Mouse (Mus musculus) heart, embryonic 10.5 days (tissue): Measurements from ENCODE around the gene Stpg1. TPM values are rescaled to one million over a fixed set of nuclear protein-coding genes. Genes with fewer than 3 reads are reported as not detected.
A peak's percentile ranks its signal among the peaks of the same experiment; 100 is the strongest.

ENCODE experiments used
- DNase-seq: peaks from one replicate; pipeline ENCODE4 v3.0.0-alpha.2; 2017; ENCODE audit warnings: low spot score
- H3K27ac ChIP-seq: fragments of 300-500 bp; sonication (generic); 2 replicates; pipeline ENCODE4 v1.5.1; 2016; ENCODE audit warnings: mild to moderate bottlenecking
- H3K27me3 ChIP-seq: fragments of 300-500 bp; sonication (generic); 2 replicates; pipeline ENCODE4 v1.6.1; 2016; ENCODE audit warnings: mild to moderate bottlenecking; ENCODE audit not compliant: poor library complexity, insufficient read depth, severe bottlenecking
- H3K36me3 ChIP-seq: fragments of 300-500 bp; sonication (generic); 2 replicates; pipeline ENCODE4 v1.6.1; 2016; ENCODE audit warnings: mild to moderate bottlenecking, moderate library complexity
- H3K4me1 ChIP-seq: fragments of 300-500 bp; sonication (generic); 2 replicates; pipeline ENCODE4 v1.6.1; 2016; ENCODE audit warnings: mild to moderate bottlenecking
- H3K4me3 ChIP-seq: fragments of 300-500 bp; sonication (generic); 2 replicates; pipeline ENCODE4 v1.5.1; 2016; ENCODE audit warnings: mild to moderate bottlenecking, moderate library complexity
- H3K9me3 ChIP-seq: fragments of 300-500 bp; sonication (generic); 2 replicates; pipeline ENCODE4 v1.6.1; 2016; ENCODE audit warnings: mild to moderate bottlenecking, moderate library complexity
- WGBS: fragments of 180-500 bp; shearing (Covaris S2); methylation state at CpG from one replicate; pipeline ENCODE4 v1.1.7; 2016; 5-methylcytosine and 5-hydroxymethylcytosine counted together
- polyA plus RNA-seq: library from polyadenylated mRNA; unstranded; fragments of >200 nt; fragmentation: Nextera tagmentation; extraction: Ambion mirVana; gene quantifications from 2 replicates; pipeline ENCODE4 v1.2.1, GENCODE M21; 2016

Stpg1 gene
- polyA plus RNA-seq, 1 experiment from 2014 or later, result 0.23 TPM

DNA sequence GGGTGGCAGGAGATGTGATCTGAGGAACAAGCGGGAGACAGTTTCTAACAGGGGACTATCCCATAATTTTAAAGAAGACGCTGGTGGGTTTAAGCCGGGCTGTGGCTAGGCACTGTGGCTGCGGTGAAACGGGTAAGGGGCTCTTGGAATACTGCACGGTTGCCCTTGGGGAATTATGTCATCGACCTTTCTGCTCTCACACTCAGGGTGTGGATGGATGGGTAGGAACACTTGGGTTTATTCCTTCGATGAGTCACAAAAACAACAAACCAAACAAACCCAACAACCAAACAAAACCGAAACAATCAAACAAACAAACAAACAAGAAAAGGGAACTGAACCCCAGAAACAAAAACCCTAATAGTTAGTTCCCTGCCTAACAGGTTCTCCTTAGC, 804 bp downstream of the Stpg1 start:
- Histone ChIP-seq H3K4me1 (peaks cover 23% of the 10 kb centered on the region), H3K9me3 (no peaks in the 10 kb centered on the region), H3K27me3 (no peaks in the 10 kb centered on the region), H3K4me3 (peak overlapping the region; percentile 88), H3K27ac (peak overlapping the region; percentile 80; the same call in 1 of the 2 replicates), H3K36me3 (0 out of 2 replicates have a peak, but pooled peaks cover 2% of the 10 kb centered on the region)
- no peak for DNase-seq
- 17% methylated on average over 9 of the region's 9 CpGs for WGBS

DNA sequence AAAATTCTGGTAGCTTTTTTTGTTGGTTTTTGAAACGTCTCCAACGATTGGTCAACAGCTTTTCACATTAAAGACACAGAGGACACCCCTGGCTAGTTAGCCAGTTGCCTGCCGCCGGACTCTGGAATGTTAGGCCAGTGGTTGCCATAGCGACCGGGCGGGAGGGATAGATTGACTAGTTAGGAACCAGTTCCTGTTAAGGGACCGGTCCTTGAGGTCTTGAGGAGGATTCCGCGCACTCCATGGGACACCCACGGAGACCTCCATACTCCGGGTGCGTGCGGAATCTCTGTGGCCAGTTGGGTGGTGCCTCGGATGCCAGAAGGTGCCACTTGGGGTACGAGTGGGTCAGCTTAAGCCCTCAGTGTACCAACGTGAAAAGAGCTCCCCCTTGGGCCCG, 1.2 kb downstream of the Stpg1 start:
- Histone ChIP-seq H3K4me1 (peaks cover 23% of the 10 kb centered on the region), H3K4me3 (peak overlapping the region; percentile 88), H3K27me3 (no peaks in the 10 kb centered on the region), H3K9me3 (no peaks in the 10 kb centered on the region), H3K36me3 (no peaks in the 10 kb centered on the region), H3K27ac (no peak overlapping the region)
- 19% methylated on average over 18 of the region's 18 CpGs for whole genome bisulfite sequencing
- DNase-seq, result no peak

DNA sequence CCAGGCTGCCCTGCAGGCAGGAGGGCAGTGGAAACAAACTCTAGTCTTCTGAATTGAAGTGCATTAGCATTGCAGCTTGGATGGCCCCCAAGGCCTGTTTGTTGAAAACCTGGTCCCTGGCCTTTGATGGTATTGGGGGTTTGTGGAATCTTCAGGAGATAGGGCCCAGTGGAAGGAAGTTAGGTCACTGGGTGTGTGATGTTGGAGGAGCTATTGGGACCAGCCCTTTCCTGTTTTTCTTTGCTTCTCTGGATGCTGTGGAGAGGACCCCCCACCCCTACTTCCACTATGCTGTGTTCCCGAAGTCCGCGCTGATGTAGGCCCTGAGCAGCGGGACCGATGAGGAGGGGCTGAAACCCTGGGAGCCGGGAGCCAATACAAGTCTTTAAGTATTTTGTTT, 3.5 kb downstream of the Stpg1 start:
- H3K27me3 ChIP-seq, result no peaks in the 10 kb centered on the region

DNA sequence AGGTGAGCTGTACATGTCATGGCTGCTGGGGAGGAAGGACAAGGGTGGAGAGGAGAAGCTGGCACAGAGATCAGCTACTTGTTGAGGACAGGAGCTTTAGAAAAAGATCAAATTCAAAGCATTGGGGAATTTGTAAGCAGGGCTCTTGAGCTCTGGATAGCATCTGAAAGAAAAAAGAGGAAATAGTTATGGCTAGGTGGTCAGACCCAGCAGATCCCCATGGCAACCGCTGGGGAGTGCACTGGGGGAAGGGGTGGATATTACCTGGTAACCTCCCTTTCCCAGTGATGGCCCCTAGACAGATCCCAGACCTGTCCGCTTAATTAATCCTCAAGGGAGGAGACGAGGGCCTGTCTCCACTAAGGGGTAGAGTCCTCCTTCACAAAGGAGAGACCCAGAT, 5.2 kb downstream of the Stpg1 start:
- H3K4me3 ChIP-seq, result no peak overlapping the region
- no peak overlapping the region for H3K27ac ChIP-seq
- H3K4me1 ChIP-seq, result peaks cover 15% of the 10 kb centered on the region
- H3K36me3 ChIP-seq, result no peaks in the 10 kb centered on the region
- no peak for DNase-seq
- 74% methylated on average over 3 of the region's 3 CpGs for WGBS
- H3K9me3 ChIP-seq, result no peaks in the 10 kb centered on the region
- H3K27me3 ChIP-seq, result no peaks in the 10 kb centered on the region

More for the DNA sequence above, 3.5 kb downstream of the Stpg1 start:
- H3K9me3 ChIP-seq, result no peaks in the 10 kb centered on the region
- H3K4me1 ChIP-seq, result peaks cover 23% of the 10 kb centered on the region
- no peaks in the 10 kb centered on the region for H3K36me3 ChIP-seq
- WGBS, result 63% methylated on average over 6 of the region's 6 CpGs
- H3K4me3 ChIP-seq, result no peak overlapping the region
- DNase-seq, result no peak
- no peak overlapping the region for H3K27ac ChIP-seq

DNA sequence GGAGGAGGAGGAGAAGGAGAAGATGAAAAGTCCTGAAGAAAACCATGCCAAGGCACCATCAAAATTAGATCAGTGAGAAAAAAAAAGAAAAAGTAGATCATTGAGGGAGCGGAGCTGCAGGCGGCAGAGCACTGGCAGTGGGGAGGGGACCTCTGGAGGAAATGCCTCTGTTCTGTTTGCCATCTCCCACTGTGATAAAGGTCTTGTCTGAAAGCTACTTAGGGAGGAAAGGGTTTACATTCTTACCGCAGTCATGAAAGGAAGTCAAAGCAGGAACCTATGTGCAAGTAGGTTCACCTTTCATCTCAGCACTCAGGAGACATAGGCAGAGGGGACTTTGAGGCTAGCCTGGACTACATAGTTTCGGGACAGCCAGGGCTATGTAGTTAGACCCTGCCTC, 7.0 kb downstream of the Stpg1 start:
- no peaks in the 10 kb centered on the region for H3K9me3 ChIP-seq
- H3K27me3 ChIP-seq, result no peaks in the 10 kb centered on the region
- no peaks in the 10 kb centered on the region for H3K36me3 ChIP-seq
- no peak for DNase-seq
- H3K27ac ChIP-seq, result no peak overlapping the region
- 40% methylated on average over 4 of the region's 4 CpGs for WGBS
- H3K4me1 ChIP-seq, result no peaks in the 10 kb centered on the region
- no peak overlapping the region for H3K4me3 ChIP-seq

DNA sequence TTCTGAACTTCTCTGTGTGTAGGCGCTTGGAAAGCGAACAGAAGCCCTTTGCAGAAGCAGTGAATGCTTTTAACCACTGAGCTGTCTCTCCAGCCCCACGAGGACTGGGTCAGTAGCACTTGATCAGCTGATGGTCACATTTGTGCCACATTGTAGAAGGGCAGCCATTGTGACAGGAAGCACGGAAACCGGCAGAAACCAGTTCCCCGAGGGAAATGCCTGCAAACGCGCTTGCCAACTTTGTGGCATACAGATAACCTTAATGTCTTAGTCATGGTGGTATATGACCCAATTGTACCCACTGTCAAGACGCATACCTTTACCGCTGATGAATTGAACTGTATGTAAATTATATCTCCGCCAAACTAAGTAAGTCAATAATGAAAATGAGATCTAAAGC, 11.2 kb downstream of the Stpg1 start:
- Histone ChIP-seq H3K4me1 (peaks cover 11% of the 10 kb centered on the region), H3K4me3 (no peak overlapping the region), H3K9me3 (no peaks in the 10 kb centered on the region), H3K27me3 (peaks cover 14% of the 10 kb centered on the region; the same call in 1 of the 2 replicates), H3K27ac (no peak overlapping the region), H3K36me3 (no peaks in the 10 kb centered on the region)
- WGBS, result 77% methylated on average over 11 of the region's 11 CpGs
- no peak for DNase-seq

DNA sequence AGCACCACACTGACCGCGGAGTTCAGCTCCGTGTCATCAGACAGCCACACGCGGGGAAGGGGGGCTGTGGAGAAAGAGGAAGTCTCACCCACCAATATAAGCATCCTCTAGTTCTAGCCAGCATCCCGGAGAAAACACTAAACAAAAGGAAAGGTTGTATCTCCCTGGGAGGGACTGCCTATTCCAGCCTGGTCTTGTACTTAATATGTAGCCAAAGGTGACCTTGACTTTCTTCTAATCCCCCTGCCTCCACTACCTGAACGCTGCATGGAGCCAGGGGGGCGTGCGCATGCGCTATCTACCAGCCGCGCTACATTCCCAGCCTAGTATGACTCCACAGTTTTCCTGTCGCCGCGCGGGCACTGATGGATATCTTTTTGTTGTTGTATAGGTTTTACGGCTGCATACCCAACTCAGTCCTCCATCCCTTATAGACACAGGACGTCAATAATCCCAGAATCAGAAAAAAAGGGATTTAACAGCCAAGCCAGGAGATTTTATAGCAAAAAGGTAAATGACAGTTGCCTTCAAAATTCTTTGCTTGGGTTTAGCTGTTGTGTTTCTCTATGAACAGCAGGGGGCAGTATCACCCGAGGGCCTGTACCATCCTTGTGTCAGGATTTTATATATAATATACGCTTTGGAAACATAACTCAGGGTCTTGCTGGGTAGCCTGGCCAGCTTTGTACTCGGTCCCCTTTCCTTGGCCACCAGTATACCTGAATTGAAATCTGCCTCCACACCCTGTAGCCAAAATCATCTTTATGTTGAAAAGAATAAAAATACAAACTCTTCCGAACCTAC, 13.2 kb downstream of the Stpg1 start:
- H3K27me3 ChIP-seq, result peaks cover 33% of the 10 kb centered on the region; the same call in 1 of the 2 replicates
- H3K27ac ChIP-seq, result peak overlapping the region; percentile 76
- H3K4me1 ChIP-seq, result peaks cover 11% of the 10 kb centered on the region
- peak; percentile 91 for DNase-seq
- H3K9me3 ChIP-seq, result no peaks in the 10 kb centered on the region
- WGBS, result 10% methylated on average over 22 of the region's 22 CpGs
- H3K4me3 ChIP-seq, result peak overlapping the region; percentile 50
- H3K36me3 ChIP-seq, result no peaks in the 10 kb centered on the region

DNA sequence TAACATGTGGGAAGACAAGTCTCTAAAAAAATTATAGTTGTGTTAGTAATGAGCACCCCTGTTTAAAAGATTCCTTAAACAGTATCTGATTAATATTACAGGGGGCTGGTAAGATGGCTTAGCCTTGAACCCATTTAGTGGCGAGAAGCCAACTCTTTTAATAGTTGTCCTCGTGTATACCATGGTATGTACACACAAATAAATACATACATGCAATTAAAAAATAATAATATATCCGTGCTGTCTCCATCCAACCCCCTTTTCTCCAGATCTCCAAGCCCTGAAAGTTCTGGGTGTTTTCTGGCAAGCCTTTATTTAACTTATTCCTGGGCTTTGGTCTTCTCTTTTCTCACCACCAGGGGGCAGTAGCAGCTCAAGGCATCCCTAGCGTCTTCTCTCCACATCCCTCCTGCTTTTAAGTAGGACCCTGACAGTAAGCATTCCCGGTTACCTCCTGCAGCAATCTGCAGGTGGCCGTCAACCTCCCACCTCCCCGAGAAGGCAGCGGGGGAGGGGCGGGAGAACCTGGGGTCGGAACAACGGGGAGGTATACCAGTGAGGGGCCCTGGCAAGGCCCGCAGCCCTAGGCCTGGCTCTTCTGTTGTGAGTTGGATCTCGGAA, 13.9 kb downstream of the Stpg1 start:
- Histone ChIP-seq H3K9me3 (no peaks in the 10 kb centered on the region), H3K4me1 (peaks cover 11% of the 10 kb centered on the region), H3K27ac (no peak overlapping the region), H3K27me3 (peaks cover 39% of the 10 kb centered on the region; the same call in 1 of the 2 replicates), H3K36me3 (no peaks in the 10 kb centered on the region), H3K4me3 (peak overlapping the region; percentile 41; the same call in 1 of the 2 replicates)
- DNase-seq, result no peak
- WGBS, result 16% methylated on average over 13 of the region's 13 CpGs

DNA sequence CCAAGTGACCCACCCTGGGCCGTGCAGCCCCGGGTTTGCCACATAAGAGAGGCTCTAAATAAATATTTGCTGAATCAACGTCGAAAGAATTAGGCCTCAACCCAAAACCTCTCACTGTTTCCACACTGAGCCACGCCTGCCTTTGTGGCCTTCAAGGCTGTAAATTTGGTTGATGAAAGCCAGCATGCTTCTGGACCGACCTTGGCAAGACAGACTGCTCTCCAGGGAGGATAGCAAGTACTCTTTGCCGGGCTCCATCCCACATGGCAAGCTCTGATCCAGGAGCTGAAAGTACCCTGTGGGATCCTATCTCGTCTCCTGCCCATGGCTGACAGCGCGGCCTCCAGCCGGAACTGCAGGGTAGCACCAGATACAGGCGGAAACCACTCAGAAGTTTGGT, 14.9 kb downstream of the Stpg1 start:
- WGBS, result 56% methylated on average over 12 of the region's 12 CpGs
- DNase-seq, result no peak
- Histone ChIP-seq H3K27ac (no peak overlapping the region), H3K27me3 (peaks cover 39% of the 10 kb centered on the region; the same call in 1 of the 2 replicates), H3K9me3 (no peaks in the 10 kb centered on the region), H3K36me3 (no peaks in the 10 kb centered on the region), H3K4me1 (peaks cover 18% of the 10 kb centered on the region), H3K4me3 (no peak overlapping the region)

DNA sequence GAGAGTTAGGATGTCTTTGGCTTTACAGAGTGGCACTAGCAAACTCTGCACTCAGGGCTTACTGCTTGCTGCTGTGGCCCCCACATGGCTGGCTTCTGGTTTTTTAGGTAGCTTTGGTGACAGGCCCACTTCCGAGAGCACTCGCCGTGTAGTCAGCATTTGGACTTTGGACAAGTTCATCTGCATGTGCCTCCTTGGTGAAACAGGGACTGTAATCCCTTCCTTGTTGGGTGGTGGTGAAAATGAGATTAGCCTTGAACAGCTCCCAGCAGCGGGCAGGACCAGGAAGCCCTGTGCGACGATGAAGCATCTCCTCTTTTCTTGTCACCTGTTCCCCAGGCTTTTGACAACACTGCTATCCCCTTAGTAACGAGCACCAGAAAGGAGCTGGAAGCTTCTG, 19.3 kb downstream of the Stpg1 start:
- Histone ChIP-seq H3K9me3 (no peaks in the 10 kb centered on the region), H3K27me3 (peaks cover 43% of the 10 kb centered on the region; the same call in 1 of the 2 replicates), H3K36me3 (no peaks in the 10 kb centered on the region), H3K4me1 (peaks cover 12% of the 10 kb centered on the region; the same call in 1 of the 2 replicates), H3K4me3 (no peak overlapping the region), H3K27ac (no peak overlapping the region)
- no peak for DNase-seq
- WGBS, result 75% methylated on average over 7 of the region's 7 CpGs

DNA sequence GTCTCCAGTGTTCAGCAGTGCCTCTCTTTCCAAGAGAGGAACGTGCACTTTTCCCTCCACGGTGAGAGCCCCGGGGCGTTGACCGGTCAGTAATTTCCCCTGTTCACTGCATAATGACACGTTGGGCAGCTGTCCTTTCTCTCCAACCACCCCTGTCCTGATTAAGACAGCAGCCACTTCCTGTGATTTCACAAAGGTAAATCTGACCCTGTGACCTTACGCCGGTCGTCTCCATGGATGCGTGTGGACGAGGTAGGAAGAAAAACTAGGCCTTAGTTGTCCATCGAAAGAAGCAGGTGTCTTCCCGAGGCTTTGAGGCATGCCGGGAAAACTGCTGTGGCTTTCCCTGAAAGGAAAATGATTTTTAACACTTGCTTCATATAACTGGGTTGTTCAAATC, 20.3 kb downstream of the Stpg1 start:
- no peaks in the 10 kb centered on the region for H3K9me3 ChIP-seq
- H3K4me3 ChIP-seq, result no peak overlapping the region
- H3K36me3 ChIP-seq, result no peaks in the 10 kb centered on the region
- peaks cover 12% of the 10 kb centered on the region; the same call in 1 of the 2 replicates for H3K4me1 ChIP-seq
- DNase-seq, result no peak
- WGBS, result 64% methylated on average over 14 of the region's 14 CpGs
- peaks cover 37% of the 10 kb centered on the region; the same call in 1 of the 2 replicates for H3K27me3 ChIP-seq
- H3K27ac ChIP-seq, result no peak overlapping the region; the same call in 1 of the 2 replicates

DNA sequence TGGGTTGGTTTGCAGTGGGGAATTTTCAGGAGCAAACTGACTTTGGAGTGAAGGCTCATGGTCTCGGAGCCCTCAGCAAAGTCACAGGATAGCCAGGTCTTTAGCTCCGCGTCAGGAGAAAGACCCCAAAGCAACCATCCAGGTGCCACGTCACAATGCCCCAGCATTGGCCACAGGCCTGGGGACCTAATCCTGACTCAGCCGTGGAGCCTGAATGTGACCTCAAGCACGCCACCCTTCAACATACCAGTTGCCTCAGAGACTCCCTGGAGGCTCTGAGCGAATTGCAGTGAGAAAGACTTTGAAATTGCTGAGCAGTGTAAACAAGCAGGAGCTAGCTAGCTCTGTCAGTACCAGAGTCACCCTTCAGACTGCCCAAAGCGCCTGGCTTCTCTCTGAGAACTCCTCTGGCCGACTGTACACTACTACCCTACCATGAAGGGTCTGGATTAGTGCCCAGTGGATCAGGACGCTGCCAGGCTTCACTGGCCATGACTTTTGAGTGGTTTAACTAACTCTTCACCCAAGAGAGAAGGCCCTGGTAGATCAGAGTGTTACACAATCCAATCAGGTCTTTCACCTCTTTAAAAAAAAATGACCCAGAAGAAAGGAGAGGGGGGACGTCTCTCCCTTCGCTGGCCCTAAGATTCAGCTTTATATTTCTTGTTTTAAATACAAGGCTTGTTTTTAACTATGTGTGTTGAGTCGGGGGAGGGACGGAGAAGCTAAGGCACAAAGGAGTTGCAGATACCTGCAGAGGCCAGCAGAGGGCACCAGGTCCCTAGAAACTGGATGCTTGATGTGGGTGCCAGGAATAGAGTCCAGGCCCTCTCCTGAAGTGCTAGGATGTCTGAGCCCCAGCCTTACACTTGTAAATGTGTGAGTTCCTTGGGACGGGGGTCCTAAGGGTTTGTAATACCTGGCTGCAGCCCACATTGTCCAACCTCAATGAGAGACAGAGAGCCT, 22.0 kb downstream of the Stpg1 start:
- H3K9me3 ChIP-seq, result no peaks in the 10 kb centered on the region
- peaks cover 12% of the 10 kb centered on the region; the same call in 1 of the 2 replicates for H3K4me1 ChIP-seq
- H3K36me3 ChIP-seq, result no peaks in the 10 kb centered on the region
- no peak overlapping the region for H3K27ac ChIP-seq
- peaks cover 24% of the 10 kb centered on the region; the same call in 1 of the 2 replicates for H3K27me3 ChIP-seq
- DNase-seq, result peak; percentile 61
- WGBS, result 50% methylated on average over 15 of the region's 15 CpGs
- H3K4me3 ChIP-seq, result no peak overlapping the region
